Mouse (Mus musculus) gastrocnemius, adult 2 months (tissue): ENCODE results near the gene Gm36210. TPM values are rescaled to one million over a fixed set of nuclear protein-coding genes. Genes with fewer than 3 reads are reported as not detected.
"Not testable (repeated sequence)": the region's sequence is repeated elsewhere in the genome, so short reads cannot be mapped to it uniquely, and the experiment has no call there.

Source experiments
- DNase-seq: peaks from one replicate; pipeline ENCODE4 v3.0.0; 2022
- H3K27ac ChIP-seq: fragments of 200-600 bp; 2 replicates; pipeline ENCODE4 v1.8.1; 2022; ENCODE audit warnings: mild to moderate bottlenecking
- H3K4me3 ChIP-seq: fragments of 200-600 bp; 2 replicates; pipeline ENCODE4 v1.8.1; 2022; ENCODE audit warnings: mild to moderate bottlenecking, moderate library complexity
- CTCF ChIP-seq: fragments of 200-600 bp; IDR thresholded peaks from 2 replicates; pipeline ENCODE4 v1.8.1; 2022; ENCODE audit warnings: antibody characterized with exemption, mild to moderate bottlenecking, moderate library complexity
- intact Hi-C: fragments of 180-260 bp; cut with DNase I; formaldehyde crosslinking; loops from one replicate; pipeline ENCODE4 v1.15.1; 2025
- total RNA-seq, 2 experiments: library from RNA; stranded (reverse); gene quantifications; 2 replicates each; pipeline ENCODE4 v1.2.3; 2021

The Gm36210 gene
- total RNA-seq, 2 experiments from 2014 or later = 0.17 to 0.38 TPM

GRCm38 (mm10) chr7:4900523-4900851 lies 5.8 kb downstream of the Gm36210 start:
- TF ChIP-seq CTCF = no peak
- no peak for DNase-seq
- intact Hi-C loops = no loop called here
- peak overlapping the region; percentile 77 for H3K27ac ChIP-seq
- peak overlapping the region; percentile 68 for H3K4me3 ChIP-seq

DNA sequence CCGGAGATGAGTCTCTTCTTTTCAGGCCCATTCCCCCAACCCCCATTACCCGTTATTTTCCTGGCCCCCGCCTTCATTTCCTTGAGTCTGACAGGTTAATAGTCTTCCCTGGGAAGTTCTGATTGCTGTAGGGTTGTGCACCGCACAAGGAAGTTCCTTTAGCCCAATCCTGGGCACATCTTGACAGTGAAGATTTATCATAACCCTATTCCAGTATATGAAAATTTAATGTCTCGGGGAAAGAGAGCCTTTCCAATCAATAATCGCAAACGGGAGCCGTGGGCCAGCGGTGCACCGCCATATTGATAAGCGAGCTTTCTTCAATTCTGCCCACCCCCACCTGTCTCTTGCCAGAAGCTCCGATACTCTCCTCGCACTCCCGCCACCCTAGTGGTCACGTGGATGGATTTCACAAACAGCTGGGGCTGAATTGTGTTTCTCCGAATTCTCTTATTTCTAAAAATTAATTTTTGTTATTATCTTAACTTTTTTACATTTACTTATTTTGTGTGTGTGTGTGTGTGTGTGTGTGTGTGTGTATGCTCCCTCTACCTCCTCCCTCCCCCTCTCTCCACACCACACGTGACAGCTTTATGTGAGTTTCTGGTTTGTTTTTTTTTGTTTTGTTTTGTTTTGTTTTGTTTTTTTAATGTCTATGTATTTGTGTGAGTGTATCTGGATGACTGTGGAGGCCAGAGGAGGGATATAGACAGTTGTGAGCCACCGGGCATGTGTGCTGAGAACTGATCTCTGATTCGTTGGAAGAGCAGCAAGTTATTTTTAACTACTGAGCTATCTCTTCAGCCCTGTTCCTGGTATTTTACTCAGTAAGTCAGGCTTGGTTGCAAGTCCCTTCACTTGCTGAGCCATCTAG lies 6.4 kb downstream of the Gm36210 start:
- peak; percentile 63 for DNase-seq
- intact Hi-C loops = no loop called here
- TF ChIP-seq CTCF = no peak
- Histone ChIP-seq H3K27ac (peak overlapping the region; percentile 77), H3K4me3 (peak overlapping the region; percentile 68)

DNA sequence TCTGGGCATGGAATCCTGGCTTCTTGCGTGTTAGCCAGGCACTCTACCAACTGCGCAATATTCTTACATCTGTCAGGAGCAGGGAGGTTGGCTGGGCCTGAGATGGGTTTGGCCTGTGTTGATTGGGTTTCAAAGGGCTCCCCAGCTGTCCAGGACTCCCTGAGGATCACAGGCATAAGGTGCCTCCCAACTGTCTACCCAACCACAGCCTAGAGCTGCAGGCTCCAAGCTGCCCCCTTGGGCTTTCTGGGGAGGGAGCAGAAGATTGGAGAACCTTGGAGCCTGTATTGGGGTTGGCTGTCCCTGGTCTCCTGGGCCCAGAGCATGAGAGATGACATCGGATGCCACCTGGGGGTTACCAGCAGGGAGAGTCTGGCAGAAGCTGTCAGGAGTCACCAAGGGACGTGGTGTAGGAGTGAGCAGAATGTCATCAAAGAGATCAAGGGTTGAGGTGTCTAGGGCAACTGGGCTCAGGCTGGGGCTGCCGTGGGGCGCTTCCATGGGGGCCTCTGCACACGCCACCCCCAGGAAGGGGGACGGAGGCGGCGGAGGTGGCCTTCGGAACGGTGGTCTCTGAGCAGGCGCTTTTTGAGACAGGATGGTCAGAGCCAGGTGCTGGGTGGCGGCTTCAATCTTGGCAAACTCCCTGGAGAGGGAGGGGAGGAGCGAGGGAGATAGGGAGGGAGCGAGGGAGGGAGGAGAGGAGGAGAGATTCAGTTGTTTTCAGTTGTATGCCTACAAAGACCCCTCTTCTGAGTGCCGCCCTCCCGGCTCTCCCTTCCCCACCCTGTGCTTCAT lies 7.3 kb downstream of the Gm36210 start:
- no peak for TF ChIP-seq CTCF
- H3K4me3 ChIP-seq = peak overlapping the region; percentile 68
- intact Hi-C loops = no loop called here
- peak overlapping the region; percentile 77 for H3K27ac ChIP-seq
- no peak for DNase-seq

- no peak for TF ChIP-seq CTCF
- no peak overlapping the region for H3K27ac ChIP-seq
- H3K4me3 ChIP-seq = no peak overlapping the region
- no peak for DNase-seq
- intact Hi-C loops = no loop called here
Observed at GRCm38 (mm10) chr7:4895186-4895585, 11.1 kb downstream of the Gm36210 start.

GRCm38 (mm10) chr7:4886680-4887079 lies 19.6 kb downstream of the Gm36210 start:
- Histone ChIP-seq H3K4me3 (no peak overlapping the region), H3K27ac (peak overlapping the region; percentile 43; the same call in 1 of the 2 replicates)
- DNase-seq = no peak
- TF ChIP-seq CTCF = no peak
- intact Hi-C loops = no loop called here

GRCm38 (mm10) chr7:4879036-4879435 lies 27.3 kb downstream of the Gm36210 start:
- intact Hi-C loops, DNase-seq, H3K27ac ChIP-seq, H3K4me3 ChIP-seq: not testable (repeated sequence)

DNA sequence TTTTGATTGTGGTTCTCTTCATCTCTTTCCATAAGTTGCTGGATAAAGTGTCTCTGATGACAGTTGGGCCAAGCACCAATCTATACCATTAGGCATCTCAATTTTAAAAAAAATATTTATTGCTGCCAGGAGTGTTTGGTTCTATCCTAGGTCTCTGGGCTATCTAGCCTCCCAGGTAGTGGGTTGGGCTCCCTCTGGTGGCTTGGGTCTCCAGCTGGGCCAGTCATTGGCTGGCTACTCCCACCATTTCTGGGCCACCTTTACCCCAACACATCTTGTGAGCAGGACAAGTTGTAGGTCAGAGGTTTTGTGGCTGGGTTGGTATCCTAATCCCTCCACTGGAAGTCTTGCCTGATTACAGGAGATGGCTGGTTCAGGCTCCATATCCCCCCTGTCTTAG lies 28.1 kb downstream of the Gm36210 start:
- peak overlapping the region; percentile 88 for H3K4me3 ChIP-seq
- intact Hi-C loops = no loop called here
- peak; percentile 56 for TF ChIP-seq CTCF

GRCm38 (mm10) chr7:4877226-4877625 lies 29.1 kb downstream of the Gm36210 start:
- intact Hi-C loops = loop anchor here (2.0 kb wide), 1 partner anchor 38 kb away; the partner anchor contains the start of gene Zfp628
- H3K4me3 ChIP-seq = peak overlapping the region; percentile 88
- DNase-seq = no peak
- peak overlapping the region; percentile 98 for H3K27ac ChIP-seq
- no peak for TF ChIP-seq CTCF

More for the DNA sequence above, 28.1 kb downstream of the Gm36210 start:
- DNase-seq = peak; percentile 47
- H3K27ac ChIP-seq = peak overlapping the region; percentile 98

DNA sequence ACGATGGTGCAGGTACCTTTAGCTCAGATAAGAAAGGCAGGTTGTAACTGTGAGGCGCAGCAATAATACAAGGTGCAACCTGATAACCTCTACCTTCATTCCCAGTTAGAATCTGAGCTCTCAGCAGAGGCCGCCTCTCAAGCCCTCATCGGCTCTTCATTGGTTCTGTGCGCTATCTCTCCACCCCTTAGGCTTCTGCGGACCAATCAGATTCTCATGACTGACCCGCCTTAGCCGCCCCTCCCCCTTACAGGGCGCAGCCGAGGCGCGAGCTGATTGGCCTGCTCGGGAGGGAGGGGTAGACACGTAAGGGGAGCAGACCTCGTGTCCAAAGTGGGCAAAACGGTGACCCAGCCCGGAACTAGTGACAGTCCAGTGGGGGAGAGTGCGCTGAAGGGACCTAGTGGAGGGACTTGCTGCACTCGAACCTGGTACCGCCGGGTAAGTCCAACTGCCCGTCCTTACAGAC lies 29.5 kb downstream of the Gm36210 start, which contains the start of gene Isoc2a:
TSS of gene Isoc2a (plus strand) at position 401 of the 469 bp plus-strand sequence.
- intact Hi-C loops = loop anchor here (2.0 kb wide), 1 partner anchor 38 kb away; the partner anchor contains the start of gene Zfp628
- Histone ChIP-seq H3K4me3 (peak within 1 kb of the TSS; percentile 88), H3K27ac (peak within 1 kb of the TSS; percentile 98)
- peak; percentile 96 for DNase-seq
- no peak for TF ChIP-seq CTCF

- intact Hi-C loops = no loop called here
Observed at GRCm38 (mm10) chr7:4870133-4870532, 36.2 kb downstream of the Gm36210 start, which contains the start of gene Isoc2b. Gene Isoc2b, minus strand, starts transcription at chr7:4870258.

GRCm38 (mm10) chr7:4866631-4867180 lies 39.6 kb downstream of the Gm36210 start:
- peak overlapping the region; percentile 94 for H3K4me3 ChIP-seq
- no peak for TF ChIP-seq CTCF
- no peak for DNase-seq
- H3K27ac ChIP-seq = peak overlapping the region; percentile 88
- intact Hi-C loops = loop anchor here (1.0 to 5.0 kb wide), 3 partner anchors 9 to 179 kb away; partner anchors contain the start of genes Fiz1, Hspbp1 and Zfp524

More at GRCm38 (mm10) chr7:4870133-4870532, 36.2 kb downstream of the Gm36210 start, which contains the start of gene Isoc2b:
- H3K27ac ChIP-seq = no peak within 1 kb of the TSS
- no peak for TF ChIP-seq CTCF
- DNase-seq = no peak
- no peak within 1 kb of the TSS for H3K4me3 ChIP-seq
